Mouse (Mus musculus) olfactory bulb, adult 2 months (tissue): Measurements from ENCODE around the gene Ptgs1.
"Not testable (repeated sequence)": the region's sequence is repeated elsewhere in the genome, so short reads cannot be mapped to it uniquely, and the experiment has no call there.

Experiments
- CTCF ChIP-seq: fragments of 200-500 bp; IDR thresholded peaks from 2 replicates; pipeline ENCODE4 v1.5.1; 2012; ENCODE audit warnings: low read depth, mild to moderate bottlenecking, low read length, moderate library complexity; ENCODE audit not compliant: insufficient read depth
- POLR2A ChIP-seq: fragments of 200-500 bp; IDR thresholded peaks from 2 replicates; pipeline ENCODE4 v1.6.1; 2012; ENCODE audit warnings: mild to moderate bottlenecking, low read depth, low read length, moderate library complexity; ENCODE audit not compliant: insufficient read depth

GRCm38 (mm10) chr2:36189200-36189599, 41.0 kb upstream of the Ptgs1 start:
- TF ChIP-seq CTCF, POLR2A: not testable (repeated sequence)
